Mouse (Mus musculus) erythroblast, embryonic 14.5 days (primary cell): ENCODE results near the gene Larp7.

Experiments
- GATA1 ChIP-seq: IDR thresholded peaks from 2 replicates; pipeline ENCODE4 v1.6.1; 2012; ENCODE audit warnings: low read length, inconsistent platforms, mixed read lengths
- TAL1 ChIP-seq: IDR thresholded peaks from 3 replicates; pipeline ENCODE4 v1.6.1; 2012; ENCODE audit warnings: low read length, inconsistent platforms, mixed read lengths

GRCm38 (mm10) chr3:127565129-127565528, 12.0 kb upstream of the Larp7 start:
- TF ChIP-seq GATA1 (no peak), TAL1 (no peak)
